Mouse (Mus musculus) common myeloid progenitor, adult 5-6 weeks (primary cell): ENCODE data around the gene Farsb. TPM values are rescaled to one million over a fixed set of nuclear protein-coding genes. Genes with fewer than 3 reads are reported as not detected.
A peak's percentile ranks its signal among the peaks of the same experiment; 100 is the strongest.

Source experiments
- ATAC-seq: replicated peaks from 2 replicates; pipeline ENCODE4 v1.8.0; 2016; ENCODE audit warnings: low read depth, mild to moderate bottlenecking, moderate TSS enrichment, inconsistent platforms; ENCODE audit not compliant: poor library complexity, severe bottlenecking
- total RNA-seq: library from RNA; stranded (forward); fragments of 200-1000, 187-1606 nt; gene quantifications from 2 replicates; pipeline ENCODE4 v1.2.3, GENCODE M21; 2017

Farsb gene
- total RNA-seq, 1 experiment from 2014 or later, result 66.5 TPM

DNA sequence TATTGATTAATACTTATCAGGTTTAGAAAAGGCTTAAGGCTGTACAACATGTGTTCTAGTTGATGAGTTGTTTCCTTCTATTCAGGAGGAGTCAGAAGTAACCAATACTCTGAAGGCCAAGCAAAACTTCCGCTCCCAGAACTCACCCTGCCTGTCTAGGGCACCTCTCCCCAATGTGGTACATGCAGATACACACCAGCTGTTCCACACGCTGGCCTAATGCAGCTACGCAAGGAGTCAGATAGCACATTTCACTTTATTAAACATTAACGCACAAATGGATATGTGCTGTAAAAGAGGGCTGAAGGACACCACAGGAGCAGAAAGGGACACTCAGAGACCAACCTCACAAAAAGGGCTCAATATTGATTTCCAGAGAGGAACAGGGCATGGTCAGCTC is 63.8 kb downstream of the Farsb start:
- no peak for ATAC-seq

DNA sequence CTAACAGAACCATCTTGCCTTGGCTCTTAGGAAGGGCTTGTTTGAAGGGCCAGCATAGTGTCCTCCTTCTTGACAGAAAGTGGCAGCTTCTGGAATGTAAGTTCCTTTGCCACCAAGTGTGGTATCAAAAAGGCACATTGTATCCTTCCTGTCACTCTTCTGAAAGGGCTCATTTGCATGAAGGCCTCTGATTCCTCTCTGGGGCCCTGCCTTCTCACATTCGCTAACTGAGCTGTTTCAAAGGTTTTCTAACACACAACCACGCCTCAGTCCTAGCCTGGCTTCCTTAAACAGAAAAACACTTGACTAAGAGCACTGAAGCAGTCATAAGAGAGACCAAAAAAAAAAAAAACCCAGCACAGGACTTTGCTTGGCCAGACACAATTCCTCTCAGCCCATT is 66.1 kb downstream of the Farsb start:
- no peak for ATAC-seq

DNA sequence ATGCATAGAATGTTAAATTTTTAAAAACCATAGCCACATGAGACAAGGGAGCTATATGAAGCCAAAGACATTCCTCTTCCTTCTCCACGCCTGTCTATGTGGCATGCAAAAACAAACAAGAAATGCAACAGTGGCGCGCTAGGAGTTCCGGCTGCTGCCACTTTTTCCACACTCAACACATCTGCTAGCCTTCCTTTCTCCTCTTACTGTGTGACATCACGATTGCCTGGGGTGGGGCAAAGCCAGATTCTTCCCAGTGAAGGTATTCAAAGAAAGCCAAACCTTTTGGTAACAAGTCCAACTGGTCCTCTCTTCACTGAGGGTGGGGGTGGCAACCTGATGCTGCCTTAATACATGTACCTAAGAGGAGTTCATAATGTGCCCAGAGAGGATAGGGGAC is 66.9 kb downstream of the Farsb start:
- ATAC-seq, result no peak

DNA sequence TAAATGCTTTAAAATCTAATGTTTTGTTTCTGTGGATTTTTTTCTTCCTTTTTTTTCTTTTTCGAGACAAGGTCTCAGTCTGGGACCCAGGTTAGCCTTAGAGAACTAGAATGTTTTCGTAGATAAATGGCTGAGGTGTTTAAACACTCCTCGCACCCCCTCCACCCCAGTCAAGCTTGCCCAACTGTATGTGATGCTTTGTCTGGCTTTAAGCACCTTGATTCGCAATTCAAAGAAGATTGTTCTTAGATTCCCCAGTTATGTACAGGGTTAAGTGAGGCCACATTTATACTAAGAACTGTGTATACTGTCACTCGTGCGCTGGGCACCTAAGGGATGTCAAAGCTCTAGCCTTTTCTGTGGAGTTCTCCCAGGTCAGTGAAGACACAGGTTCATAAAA is 68.4 kb downstream of the Farsb start:
- ATAC-seq, result no peak

DNA sequence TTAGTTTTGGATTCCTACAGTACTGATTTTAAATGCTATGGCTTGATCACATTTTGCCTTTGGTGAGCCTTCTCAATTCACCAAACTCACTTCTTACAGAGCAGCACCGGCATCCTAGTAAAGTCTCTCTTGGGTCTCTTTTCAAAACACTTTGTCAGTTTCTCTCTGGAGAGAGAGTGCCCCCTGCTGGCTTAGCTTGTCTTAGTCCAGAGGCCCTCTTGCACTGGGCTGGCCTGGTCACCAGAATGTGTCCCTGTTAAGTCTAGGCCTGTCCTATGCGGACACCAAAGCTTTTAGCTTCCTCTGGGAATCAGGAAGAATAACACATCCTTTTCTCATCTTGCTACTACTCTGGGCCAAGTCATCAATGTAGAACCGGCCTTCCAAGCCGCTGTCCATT is 69.1 kb downstream of the Farsb start:
- peak; percentile 52 for ATAC-seq

DNA sequence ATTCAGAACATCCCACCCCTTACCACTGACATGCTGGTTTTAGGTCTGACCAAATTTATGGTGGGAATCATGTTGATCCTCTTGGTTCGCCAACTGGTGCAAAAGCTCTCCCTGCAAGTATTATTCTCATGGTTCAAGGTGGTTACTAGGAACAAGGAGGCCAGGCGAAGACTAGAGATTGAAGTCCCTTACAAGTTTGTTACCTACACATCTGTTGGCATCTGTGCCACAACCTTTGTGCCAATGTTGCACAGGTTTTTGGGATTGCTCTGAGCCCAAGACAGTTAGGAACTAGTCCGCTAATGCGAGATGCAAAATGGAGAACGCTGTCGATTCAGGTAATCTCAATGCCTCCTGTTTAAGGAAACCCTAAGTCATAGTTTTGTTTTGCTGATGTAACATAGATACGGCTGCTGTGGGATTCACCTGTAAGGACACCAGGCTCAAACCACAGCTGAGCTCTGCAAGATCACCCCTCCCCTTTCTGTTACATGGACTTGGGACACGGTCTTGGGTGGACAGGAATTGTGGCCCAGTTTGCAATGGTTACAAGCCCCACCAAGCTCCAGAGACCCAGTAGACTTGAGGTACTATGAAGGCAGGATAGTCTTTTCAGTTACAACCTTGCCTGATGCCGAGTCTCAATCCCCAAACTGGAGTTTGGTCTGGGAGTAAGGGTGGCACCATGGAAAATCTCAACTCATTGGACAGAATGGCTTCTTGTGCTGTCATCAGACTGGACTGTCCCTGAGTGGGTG is 71.4 kb downstream of the Farsb start:
- ATAC-seq, result no peak

DNA sequence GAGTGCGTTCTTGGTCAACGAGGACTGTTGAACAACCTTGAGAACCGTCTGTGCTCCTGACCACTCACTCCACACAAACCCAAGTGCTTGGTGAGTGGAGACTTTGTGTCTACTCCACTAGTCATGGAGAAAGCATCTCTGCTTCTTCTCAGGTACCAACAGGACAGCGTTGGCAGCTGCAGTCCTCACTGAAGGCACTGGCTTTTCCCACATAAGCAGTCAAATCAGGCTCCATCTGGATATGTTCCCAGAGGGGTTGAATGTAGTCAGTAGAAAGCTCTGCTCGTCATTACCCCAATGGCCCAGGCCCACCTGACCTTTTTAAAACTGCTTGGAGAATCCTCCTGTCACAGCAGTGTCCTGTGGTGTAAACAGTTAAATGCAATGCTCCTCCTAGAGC is 74.3 kb downstream of the Farsb start:
- ATAC-seq, result no peak

DNA sequence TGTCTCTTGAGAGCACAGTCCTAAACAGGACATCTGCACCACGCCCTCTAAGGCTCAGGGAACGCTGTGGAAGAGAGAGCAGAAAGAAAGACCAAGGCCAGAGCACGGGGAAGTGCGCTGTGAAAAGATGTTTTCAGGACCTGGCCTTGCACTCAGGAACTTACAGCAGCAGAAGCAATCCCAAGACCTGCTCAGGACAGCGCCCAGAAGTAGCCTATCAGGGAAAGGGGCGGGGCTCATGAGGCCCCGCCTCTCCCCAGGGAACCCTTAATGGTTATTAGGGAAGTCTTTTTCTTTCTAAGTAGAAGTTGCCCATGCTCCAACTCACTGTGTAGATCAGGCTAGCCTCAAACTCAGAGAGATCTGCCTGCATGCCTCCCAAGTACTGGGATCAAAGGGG is 76.0 kb downstream of the Farsb start:
- peak; percentile 58 for ATAC-seq

DNA sequence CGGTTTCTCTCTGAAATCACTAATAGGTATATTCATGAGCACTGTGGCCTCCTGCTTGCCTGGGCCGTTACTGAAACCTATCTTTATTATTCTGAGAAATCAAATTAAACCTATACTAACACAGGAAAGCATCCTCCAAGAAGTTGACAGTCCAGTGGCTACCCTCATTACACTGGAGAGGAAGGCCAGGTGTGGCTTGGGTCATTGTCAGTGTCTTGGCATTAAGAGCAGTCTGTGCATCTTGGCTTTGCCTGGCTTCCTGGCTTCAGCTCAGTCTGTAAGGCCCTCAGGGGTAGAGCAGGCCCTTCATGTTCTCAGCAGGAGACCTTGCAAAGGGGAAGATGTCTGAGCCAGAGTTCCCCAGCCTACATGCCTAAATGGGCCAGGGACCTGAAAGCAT is 79.3 kb downstream of the Farsb start:
- ATAC-seq, result no peak

DNA sequence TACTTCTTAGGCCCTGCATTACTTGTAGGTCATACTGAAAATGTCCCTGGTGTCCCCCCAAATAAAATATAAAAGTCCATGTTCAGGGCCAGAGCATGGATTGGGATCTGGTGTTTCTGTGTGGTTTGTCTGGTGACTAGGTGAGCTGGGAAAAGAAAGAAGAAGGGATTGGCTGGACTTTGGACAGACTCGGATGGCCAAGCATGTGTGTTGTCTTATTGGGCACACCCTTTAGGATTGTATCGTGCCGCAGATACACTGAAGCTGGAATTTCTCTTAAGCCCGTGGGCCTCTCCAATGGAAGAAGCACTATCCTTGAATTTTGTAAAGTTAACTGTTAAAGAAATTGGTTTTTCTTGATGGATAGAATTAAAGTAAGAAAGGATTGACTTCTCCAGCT is 87.3 kb downstream of the Farsb start:
- no peak for ATAC-seq

DNA sequence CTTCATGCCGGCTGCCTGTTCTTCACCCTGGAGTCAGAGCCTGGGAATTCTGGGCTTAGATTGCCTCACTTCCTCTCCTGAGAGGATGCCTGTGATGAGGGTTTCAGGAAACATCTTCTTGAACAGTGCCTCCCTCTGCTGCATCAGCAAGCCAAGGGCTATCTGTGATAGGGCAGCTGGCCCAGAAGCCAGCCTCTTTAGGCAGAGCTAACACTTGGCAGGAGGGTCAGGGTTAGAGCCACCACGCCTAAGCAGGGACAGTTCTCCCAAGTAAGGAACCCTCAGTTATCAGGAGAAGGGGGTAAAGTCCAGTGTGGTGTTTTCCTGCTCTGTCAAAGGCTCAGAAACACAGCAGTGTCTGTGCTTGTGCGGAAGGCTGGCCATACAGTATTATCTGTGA is 88.9 kb downstream of the Farsb start:
- ATAC-seq, result no peak

DNA sequence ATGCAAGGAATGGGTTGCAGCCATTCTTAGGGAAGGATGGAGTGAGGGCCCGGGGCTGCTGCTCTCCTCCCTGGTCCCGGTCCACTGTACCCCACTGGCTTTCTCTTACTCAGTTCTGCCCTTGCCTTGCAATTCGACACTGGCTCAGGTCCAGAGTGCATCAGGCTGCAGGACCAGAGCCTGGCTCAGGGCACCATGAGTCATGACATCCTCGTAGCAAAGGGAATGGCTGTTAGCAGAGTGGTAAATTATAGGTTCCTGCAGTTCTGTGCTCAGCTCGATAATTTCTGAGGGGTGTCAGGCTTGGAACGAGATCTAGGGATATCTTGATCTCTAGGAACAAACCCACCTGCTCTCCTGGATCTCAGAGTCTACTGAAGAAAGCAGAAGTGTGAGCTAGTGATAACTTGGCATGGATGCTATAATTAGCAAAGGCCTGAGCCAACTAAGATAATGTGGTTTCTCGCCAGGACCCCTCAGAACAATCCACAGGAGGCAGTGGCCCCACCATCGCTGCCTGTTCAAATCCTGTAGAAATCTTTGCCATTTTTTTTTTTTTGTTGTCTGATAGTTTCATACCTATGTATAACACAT is 92.3 kb downstream of the Farsb start:
- ATAC-seq, result no peak

DNA sequence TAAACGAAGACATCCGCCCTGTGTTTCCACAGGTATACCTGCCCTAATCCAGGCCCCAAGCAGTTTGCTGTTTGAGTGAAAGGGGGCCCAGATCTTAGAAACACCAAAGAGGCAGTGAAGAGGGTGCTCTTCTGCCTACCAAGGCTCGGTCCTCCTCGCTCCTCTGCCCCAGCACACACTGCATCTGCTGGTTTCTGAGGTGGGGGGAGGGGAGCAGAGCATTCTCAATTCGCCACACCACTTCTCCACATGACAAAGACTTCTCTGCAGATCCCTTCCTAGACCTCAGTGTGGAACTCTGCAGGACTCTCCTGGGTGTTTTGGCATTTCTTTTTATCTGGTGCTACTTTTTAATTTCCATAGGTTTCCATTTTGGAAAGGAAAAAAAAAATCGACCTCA is 93.0 kb downstream of the Farsb start:
- ATAC-seq, result no peak

DNA sequence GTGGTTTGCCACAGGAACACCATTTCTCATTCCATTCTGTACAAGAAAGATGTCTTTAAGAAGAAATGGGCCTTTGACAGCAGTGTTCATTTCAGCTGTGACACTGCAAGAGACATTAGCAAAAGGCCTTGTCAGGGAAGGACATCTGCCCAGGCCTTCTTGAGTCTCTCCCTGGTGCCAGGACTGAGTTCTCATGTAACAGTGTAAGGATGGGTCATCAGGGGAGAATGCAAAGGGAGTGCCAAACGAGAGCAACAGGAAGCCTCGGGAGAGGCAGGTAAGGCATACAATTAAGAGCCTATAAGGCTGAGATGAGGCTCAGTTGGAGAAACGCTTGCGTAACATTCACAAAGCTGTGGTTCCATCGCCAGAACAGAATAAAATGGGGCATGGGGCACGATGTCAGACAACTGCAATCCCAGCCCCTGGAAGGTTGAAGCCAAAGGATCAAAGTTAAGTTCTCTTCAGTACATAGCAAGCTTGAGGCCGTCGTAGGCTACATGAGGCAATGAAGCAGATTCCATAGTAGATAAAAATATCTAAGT is 93.4 kb downstream of the Farsb start:
- ATAC-seq, result no peak

DNA sequence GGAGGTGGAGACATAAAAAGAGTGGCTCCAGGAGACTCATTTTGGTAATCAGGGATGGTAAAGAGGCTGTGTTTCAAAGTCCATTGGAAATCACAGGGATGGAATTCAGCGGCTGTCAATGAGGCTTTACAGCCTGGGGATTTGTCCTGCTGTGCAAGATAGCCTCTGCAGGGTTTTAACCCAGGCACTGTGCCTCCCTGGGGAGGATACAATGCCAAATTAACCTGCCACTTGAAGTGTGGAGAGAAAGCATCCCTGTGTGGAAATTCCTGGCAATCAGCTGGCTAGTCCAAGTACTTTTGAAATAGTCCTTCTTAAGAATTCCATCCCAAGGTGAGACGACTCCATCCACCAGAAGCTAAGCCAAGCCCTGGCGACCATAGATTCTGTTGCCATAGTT is 99.8 kb downstream of the Farsb start:
- ATAC-seq, result no peak

DNA sequence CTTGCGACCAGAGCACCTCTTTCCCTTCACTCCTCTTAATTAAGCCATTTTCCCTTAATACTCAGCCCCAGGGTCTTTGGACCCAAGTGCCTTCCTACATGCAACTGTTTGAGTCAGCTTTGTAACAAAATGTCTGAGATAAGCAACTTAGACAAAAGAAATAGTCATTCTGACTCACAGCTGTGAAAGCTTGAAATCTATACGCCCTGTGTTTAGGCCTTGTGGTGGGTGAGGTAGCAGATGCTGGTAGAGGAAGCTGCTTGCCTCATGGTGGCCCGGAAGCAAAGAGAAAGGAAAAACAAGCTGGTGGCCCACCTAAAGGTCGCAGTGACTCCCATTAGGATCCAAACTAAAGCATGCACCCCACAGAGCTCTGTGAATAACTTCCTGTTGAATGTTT is 100.8 kb downstream of the Farsb start:
- no peak for ATAC-seq

DNA sequence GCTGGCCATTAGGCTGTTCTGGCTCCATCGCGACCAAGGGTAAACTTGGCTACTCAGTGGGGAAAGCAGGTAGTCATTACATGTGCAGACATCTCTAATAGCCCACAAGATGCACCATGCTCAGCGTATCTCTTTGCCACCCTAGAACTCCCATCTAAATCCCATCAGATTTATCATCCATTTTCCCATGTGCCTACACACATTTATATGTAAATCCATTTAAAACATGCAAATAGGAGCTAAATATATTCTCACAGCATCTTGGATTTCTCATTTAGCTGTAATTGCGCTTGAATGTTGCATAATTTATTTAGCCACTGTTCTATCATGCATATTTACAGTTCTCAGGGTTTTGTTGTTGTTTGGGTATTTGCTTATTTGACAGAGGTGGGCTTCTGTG is 107.7 kb downstream of the Farsb start:
- ATAC-seq, result no peak

DNA sequence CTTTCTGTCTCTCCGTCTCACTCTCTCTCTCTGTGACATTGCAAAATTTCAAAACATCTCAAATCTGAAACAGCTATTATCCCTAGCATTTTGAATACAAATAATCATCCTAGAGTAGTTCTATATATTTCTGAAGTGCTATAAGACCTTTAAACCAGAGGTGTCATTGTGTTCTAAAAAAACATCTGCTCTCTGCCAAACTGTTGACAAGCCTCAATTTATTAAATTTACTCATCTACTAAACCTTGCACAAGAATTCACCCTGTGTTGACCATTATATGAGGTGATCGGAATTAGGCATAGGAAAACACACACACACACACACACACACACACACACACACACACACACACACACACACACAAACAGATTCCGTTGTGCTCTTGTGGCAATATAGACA is 113.6 kb downstream of the Farsb start:
- ATAC-seq, result no peak

DNA sequence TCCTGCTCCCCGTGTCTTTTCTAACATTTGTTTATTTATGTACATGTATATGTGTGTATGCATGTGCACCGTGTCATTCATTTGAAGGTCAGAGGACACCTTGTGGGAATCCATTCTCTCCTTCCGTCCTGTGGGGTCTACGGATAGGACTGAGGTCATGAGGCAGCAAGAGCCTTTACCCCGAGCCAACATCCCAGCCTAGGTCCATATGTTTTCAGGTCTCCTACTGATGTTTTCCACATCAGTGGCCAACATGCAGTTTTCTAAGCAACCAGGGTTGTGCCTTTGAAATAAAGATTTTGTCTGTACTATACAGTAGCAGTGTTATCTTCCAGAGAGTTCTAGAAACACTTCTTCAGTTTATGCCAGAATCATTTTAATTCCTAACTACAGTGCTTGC is 114.9 kb downstream of the Farsb start:
- no peak for ATAC-seq

DNA sequence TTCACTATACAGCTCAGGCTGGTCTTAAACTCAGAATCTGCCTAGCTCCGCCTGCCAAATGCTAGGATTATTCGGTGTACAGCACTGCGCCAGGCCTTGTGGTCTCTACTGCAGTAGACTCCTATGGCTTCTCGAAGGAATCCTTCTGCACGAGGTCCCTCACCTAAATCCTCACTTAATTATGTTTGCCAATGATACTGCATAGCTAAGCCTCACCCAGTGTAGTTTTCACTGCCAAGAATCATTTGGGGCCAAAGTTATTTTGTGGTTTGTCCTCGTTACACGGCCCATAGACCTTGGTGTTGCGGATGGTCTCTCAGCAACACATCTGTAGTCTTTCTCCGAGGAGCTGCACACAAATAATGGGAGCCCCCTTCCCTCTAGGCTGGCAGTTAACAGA is 116.4 kb downstream of the Farsb start:
- ATAC-seq, result no peak

DNA sequence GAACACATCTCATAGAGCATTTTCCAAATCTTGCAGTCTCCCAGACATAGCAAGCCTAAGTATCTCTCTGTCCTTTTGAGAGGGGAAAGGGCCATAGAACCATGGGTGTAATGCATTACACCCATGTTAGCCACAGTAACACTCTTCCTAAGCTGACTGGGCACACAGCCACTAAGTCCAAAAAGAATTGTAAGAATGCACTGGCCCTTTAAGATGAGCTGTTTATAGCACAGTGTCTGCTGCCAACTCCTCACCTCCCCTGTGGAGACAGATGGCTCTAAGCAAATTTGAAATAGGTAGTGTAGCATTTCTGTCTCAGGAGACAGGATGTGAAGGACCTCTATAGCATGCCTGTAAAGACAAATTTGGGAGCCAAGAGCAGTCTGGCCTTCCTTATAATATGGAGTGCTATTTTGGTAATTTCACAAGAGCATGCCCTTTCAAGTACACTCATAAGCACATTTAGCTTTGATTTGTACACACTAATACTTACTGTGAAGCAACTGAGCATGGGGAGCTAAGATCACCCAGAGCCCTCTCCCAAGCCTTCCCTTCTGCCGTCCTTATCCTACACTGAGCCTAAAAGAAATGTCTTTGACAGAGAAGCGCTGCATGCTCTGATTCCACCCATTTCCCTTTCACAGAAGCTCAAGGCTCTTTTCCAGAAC is 117.0 kb downstream of the Farsb start:
- no peak for ATAC-seq
